Mouse (Mus musculus): ENCODE data around the gene Gabrb3. TPM values are rescaled to one million over a fixed set of nuclear protein-coding genes. Genes with fewer than 3 reads are reported as not detected.
A peak's percentile ranks its signal among the peaks of the same experiment; 100 is the strongest.

The Gabrb3 gene
- polyA plus RNA-seq, 1 experiment from 2014 or later, result 34.9 TPM

DNA sequence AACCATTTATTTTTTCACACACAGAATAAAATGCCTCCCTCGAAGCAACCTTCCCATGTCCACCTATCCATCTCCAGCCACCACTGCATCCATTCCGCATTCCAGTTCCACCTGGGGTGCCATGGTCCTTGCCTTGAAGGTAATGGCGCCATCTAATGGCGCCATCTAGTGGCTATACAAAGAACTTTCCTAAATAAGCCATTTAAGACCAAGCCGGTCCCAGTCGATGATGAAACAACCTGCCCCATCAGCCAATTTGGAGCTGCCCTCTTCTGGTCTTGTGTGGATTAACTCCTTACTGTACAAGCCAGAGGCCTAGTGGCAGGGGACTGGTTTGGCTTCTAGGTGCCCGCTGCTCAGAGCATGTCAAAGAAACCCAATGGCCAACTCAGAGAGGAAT, 119.1 kb downstream of the Gabrb3 start:
- H3K4me1 ChIP-seq, result no peaks in the 10 kb centered on the region
- no peaks in the 10 kb centered on the region for H3K9me3 ChIP-seq
- H3K27ac ChIP-seq (replicated peaks), result no peak overlapping the region
- H3K36me3 ChIP-seq, result no peaks in the 10 kb centered on the region
- 24% methylated on average over 7 of the region's 7 CpGs for WGBS
- no peak overlapping the region for H3K4me3 ChIP-seq
- no peak overlapping the region for H3K9ac ChIP-seq (replicated peaks)
- H3K27me3 ChIP-seq, result no peaks in the 10 kb centered on the region
- 0 out of 2 replicates have a peak, but pooled peaks have one; percentile 8 for ATAC-seq (replicated peaks)
- H3K4me2 ChIP-seq (replicated peaks), result no peak overlapping the region

- WGBS, result 75% methylated on average over 3 of the region's 3 CpGs
- H3K9ac ChIP-seq (replicated peaks), result no peak overlapping the region
- ATAC-seq (replicated peaks), result no peak
- no peaks in the 10 kb centered on the region for H3K36me3 ChIP-seq
- no peak overlapping the region for H3K27ac ChIP-seq (replicated peaks)
- no peak overlapping the region for H3K4me3 ChIP-seq
- no peaks in the 10 kb centered on the region for H3K9me3 ChIP-seq
- H3K4me1 ChIP-seq, result no peaks in the 10 kb centered on the region
- no peaks in the 10 kb centered on the region for H3K27me3 ChIP-seq
- no peak overlapping the region for H3K4me2 ChIP-seq (replicated peaks)
Measured at GRCm38 (mm10) chr7:57560732-57561436, 141.4 kb downstream of the Gabrb3 start.

- Histone ChIP-seq H3K9ac (replicated peaks) (no peak overlapping the region), H3K9me3 (no peaks in the 10 kb centered on the region), H3K4me1 (no peaks in the 10 kb centered on the region), H3K27ac (replicated peaks) (no peak overlapping the region), H3K27me3 (no peaks in the 10 kb centered on the region), H3K4me3 (no peak overlapping the region), H3K4me2 (replicated peaks) (no peak overlapping the region), H3K36me3 (no peaks in the 10 kb centered on the region)
- WGBS, result 94% methylated on average over 12 of the region's 12 CpGs
- no peak for ATAC-seq (replicated peaks)
Measured at GRCm38 (mm10) chr7:57564403-57564802, 144.9 kb downstream of the Gabrb3 start.

- Histone ChIP-seq H3K9me3 (no peaks in the 10 kb centered on the region), H3K4me3 (peak overlapping the region; percentile 74), H3K9ac (replicated peaks) (peak overlapping the region; percentile 76), H3K4me2 (replicated peaks) (peak overlapping the region; percentile 94), H3K4me1 (peaks cover 17% of the 10 kb centered on the region), H3K27ac (replicated peaks) (peak overlapping the region; percentile 86), H3K27me3 (0 out of 2 replicates have a peak, but pooled peaks cover 4% of the 10 kb centered on the region), H3K36me3 (no peaks in the 10 kb centered on the region)
- ATAC-seq (replicated peaks), result peak; percentile 93
- WGBS, result under 1% methylated on average over 67 of the region's 74 CpGs
Measured at GRCm38 (mm10) chr7:57590451-57591248, 171.2 kb downstream of the Gabrb3 start.

DNA sequence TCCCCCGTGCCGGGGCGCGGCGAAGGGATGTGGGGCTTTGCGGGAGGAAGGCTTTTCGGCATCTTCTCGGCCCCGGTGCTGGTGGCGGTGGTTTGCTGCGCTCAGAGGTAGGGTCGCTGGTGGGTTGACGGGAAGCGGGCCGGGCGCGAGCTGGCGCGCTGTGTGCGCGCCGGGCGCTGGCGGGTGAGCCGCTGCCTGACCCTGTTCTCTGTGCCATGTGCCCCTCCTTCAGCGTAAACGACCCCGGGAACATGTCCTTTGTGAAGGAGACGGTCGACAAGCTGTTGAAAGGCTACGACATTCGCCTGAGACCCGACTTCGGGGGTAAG, 171.7 kb downstream of the Gabrb3 start:
- Histone ChIP-seq H3K27ac (replicated peaks) (peak overlapping the region; percentile 86), H3K9ac (replicated peaks) (peak overlapping the region; percentile 76), H3K9me3 (no peaks in the 10 kb centered on the region), H3K4me2 (replicated peaks) (peak overlapping the region; percentile 94), H3K4me3 (peak overlapping the region; percentile 74), H3K27me3 (0 out of 2 replicates have a peak, but pooled peaks cover 4% of the 10 kb centered on the region), H3K36me3 (no peaks in the 10 kb centered on the region), H3K4me1 (peaks cover 17% of the 10 kb centered on the region)
- peak; percentile 83 for ATAC-seq (replicated peaks)
- under 1% methylated on average over 34 of the region's 34 CpGs for WGBS

DNA sequence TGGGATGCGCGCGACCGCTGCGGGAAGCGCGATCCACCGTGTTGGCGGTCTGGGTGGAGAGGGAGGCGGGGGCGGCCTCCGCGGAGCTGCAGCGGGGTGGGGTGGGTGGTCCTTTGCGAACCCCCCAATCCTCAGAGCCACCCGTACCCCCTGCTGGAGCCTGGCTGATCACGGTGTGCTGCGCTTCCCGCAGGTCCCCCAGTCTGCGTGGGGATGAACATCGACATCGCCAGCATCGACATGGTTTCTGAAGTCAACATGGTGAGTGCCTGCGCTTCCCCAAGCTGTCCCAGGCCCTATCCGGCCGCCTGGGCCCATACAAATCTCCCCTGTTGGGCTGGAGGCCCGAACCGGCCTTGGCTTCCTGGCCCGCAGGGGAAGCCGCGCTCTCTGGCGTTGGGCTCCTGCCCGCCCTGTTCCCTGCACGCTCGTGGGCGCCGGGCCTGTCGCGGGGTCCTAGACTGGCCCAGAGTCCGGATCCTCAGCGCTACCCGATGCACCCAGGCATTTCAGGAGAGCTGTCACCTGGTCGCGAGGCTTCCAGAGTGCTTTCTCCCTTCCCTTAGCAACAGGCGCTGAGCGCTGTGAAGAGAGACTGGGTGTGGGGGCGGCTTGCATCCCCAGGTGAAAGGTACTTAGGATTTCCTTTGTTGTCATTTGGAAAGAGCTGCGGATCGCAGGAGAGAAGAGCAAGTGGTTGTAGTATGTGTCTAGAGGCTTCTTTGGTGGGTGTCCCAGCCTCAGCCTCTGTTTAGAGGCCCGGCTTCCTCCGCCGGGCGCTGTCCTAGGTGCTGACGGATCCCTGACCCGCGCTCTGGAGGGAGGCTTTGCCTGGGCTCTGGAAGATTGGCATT, 172.3 kb downstream of the Gabrb3 start:
- Histone ChIP-seq H3K9me3 (no peaks in the 10 kb centered on the region), H3K4me1 (peaks cover 17% of the 10 kb centered on the region), H3K36me3 (no peaks in the 10 kb centered on the region), H3K27me3 (0 out of 2 replicates have a peak, but pooled peaks cover 4% of the 10 kb centered on the region), H3K4me2 (replicated peaks) (peak overlapping the region; percentile 94), H3K4me3 (peak overlapping the region; percentile 74), H3K27ac (replicated peaks) (peak overlapping the region; percentile 86), H3K9ac (replicated peaks) (peak overlapping the region; percentile 76)
- peak; percentile 49 for ATAC-seq (replicated peaks)
- under 1% methylated on average over 56 of the region's 56 CpGs for WGBS

GRCm38 (mm10) chr7:57597341-57597740, 177.8 kb downstream of the Gabrb3 start:
- no peak overlapping the region for H3K27ac ChIP-seq (replicated peaks)
- no peak for ATAC-seq (replicated peaks)
- 68% methylated on average over 5 of the region's 5 CpGs for WGBS

GRCm38 (mm10) chr7:57618697-57619096, 199.2 kb downstream of the Gabrb3 start:
- H3K4me3 ChIP-seq, result no peak overlapping the region
- ATAC-seq (replicated peaks), result no peak
- H3K4me1 ChIP-seq, result peaks cover 4% of the 10 kb centered on the region; the same call in 1 of the 2 replicates
- no peak overlapping the region for H3K9ac ChIP-seq (replicated peaks)
- no peaks in the 10 kb centered on the region for H3K9me3 ChIP-seq
- no peaks in the 10 kb centered on the region for H3K27me3 ChIP-seq
- H3K4me2 ChIP-seq (replicated peaks), result no peak overlapping the region
- WGBS, result 13% methylated on average over 3 of the region's 3 CpGs
- H3K36me3 ChIP-seq, result no peaks in the 10 kb centered on the region
- H3K27ac ChIP-seq (replicated peaks), result no peak overlapping the region

More at GRCm38 (mm10) chr7:57597341-57597740, 177.8 kb downstream of the Gabrb3 start:
- Histone ChIP-seq H3K4me2 (replicated peaks) (no peak overlapping the region), H3K9ac (replicated peaks) (no peak overlapping the region), H3K9me3 (no peaks in the 10 kb centered on the region), H3K36me3 (no peaks in the 10 kb centered on the region), H3K4me3 (no peak overlapping the region), H3K27me3 (no peaks in the 10 kb centered on the region), H3K4me1 (peaks cover 19% of the 10 kb centered on the region)

DNA sequence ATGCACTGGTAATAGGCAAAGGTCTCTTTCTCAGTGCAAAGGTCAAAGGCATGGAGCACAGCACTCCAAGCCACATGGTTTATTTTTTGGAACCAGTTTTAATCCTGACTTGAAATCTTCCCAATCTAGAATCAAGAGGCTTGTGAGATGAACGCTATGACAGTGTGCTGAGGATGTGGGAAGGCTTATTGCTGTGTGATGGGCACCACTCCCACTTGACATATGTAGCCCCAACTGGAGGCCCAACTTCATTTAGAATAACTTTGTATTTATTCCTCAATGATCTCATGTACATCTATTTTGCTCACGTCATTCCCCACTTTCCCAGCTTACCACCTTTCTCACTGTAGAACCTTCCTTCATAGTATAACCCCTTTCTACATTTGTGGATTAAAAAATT, 200.5 kb downstream of the Gabrb3 start:
- no peak overlapping the region for H3K27ac ChIP-seq (replicated peaks)
- WGBS, result 86% methylated on average over 2 of the region's 2 CpGs
- no peaks in the 10 kb centered on the region for H3K36me3 ChIP-seq
- ATAC-seq (replicated peaks), result no peak
- peaks cover 4% of the 10 kb centered on the region; the same call in 1 of the 2 replicates for H3K4me1 ChIP-seq
- H3K27me3 ChIP-seq, result no peaks in the 10 kb centered on the region
- no peak overlapping the region for H3K4me3 ChIP-seq
- H3K9ac ChIP-seq (replicated peaks), result no peak overlapping the region
- no peaks in the 10 kb centered on the region for H3K9me3 ChIP-seq
- H3K4me2 ChIP-seq (replicated peaks), result no peak overlapping the region

DNA sequence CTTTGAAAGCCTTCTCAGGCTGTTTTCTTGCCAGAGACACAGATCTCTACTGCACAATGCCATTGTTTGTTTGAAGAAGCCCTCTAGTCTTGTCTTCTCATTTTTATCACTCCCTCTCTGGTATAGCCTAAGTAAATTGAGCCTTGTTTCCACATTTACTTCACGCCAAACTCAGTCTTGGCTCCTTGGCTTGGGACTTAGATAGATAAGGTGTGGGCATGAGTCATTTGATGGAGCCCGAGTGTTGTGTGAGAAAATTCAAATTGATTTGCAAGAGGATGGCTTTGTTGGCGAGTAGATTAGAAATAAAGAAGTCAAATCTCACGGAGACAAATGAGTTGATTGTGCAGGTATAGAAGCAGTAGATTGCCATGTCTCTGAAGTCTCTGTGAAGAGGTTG, 204.2 kb downstream of the Gabrb3 start:
- ATAC-seq (replicated peaks), result no peak
- 80% methylated on average over 4 of the region's 4 CpGs for WGBS
- Histone ChIP-seq H3K9ac (replicated peaks) (no peak overlapping the region), H3K4me2 (replicated peaks) (no peak overlapping the region), H3K27ac (replicated peaks) (no peak overlapping the region), H3K4me3 (no peak overlapping the region), H3K9me3 (no peaks in the 10 kb centered on the region), H3K36me3 (no peaks in the 10 kb centered on the region), H3K4me1 (no peaks in the 10 kb centered on the region), H3K27me3 (no peaks in the 10 kb centered on the region)

DNA sequence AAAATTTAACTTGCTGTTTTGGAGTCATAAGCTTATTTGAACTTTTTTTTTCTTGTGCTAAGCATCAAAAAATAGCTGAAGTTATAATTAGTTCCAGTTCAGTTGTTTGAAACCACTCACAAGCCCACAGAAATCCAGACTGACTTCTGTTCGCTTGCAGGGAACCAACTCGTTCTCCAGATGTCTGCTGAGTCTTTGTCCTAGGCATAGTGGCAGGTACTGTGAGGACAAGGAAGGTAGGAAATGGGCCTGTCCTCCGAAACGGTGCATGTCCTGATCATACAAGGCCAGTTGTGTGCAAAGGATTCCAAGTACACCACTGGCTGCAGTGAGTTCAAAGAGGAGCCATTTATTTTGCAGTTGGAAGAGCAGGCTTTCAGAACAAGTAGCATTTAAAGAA, 215.5 kb downstream of the Gabrb3 start:
- no peak overlapping the region for H3K4me2 ChIP-seq (replicated peaks)
- ATAC-seq (replicated peaks), result no peak
- WGBS, result 62% methylated on average over 4 of the region's 4 CpGs
- H3K9me3 ChIP-seq, result no peaks in the 10 kb centered on the region
- no peaks in the 10 kb centered on the region for H3K4me1 ChIP-seq
- H3K36me3 ChIP-seq, result no peaks in the 10 kb centered on the region
- H3K4me3 ChIP-seq, result no peak overlapping the region
- H3K9ac ChIP-seq (replicated peaks), result no peak overlapping the region
- H3K27ac ChIP-seq (replicated peaks), result no peak overlapping the region
- H3K27me3 ChIP-seq, result no peaks in the 10 kb centered on the region

GRCm38 (mm10) chr7:57635687-57636086, 216.2 kb downstream of the Gabrb3 start:
- Histone ChIP-seq H3K4me3 (no peak overlapping the region), H3K4me1 (no peaks in the 10 kb centered on the region), H3K9ac (replicated peaks) (no peak overlapping the region), H3K36me3 (no peaks in the 10 kb centered on the region), H3K4me2 (replicated peaks) (no peak overlapping the region), H3K9me3 (no peaks in the 10 kb centered on the region), H3K27ac (replicated peaks) (no peak overlapping the region), H3K27me3 (no peaks in the 10 kb centered on the region)
- ATAC-seq (replicated peaks), result no peak
- 54% methylated on average over 4 of the region's 4 CpGs for WGBS
